Mouse (Mus musculus) lung, postnatal 0 days (tissue): ENCODE measurements at regions not wholly inside any gene's neighbourhood (a gene's known extent, or its start where the extent isn't known, plus 50 kb on each side); places are given as distances from the start of the nearest gene placed in this dataset.

Experiments used
- CTCF ChIP-seq: IDR thresholded peaks from 2 replicates; pipeline ENCODE4 v1.5.1; 2016; ENCODE audit warnings: antibody characterized with exemption, mild to moderate bottlenecking
- EP300 ChIP-seq: IDR thresholded peaks from 2 replicates; pipeline ENCODE4 v1.6.1; 2016; ENCODE audit warnings: antibody characterized with exemption, mild to moderate bottlenecking, control low read depth

- no peak for TF ChIP-seq CTCF
- TF ChIP-seq EP300, result no peak
Measured at GRCm38 (mm10) chr13:92931696-92932095, 87.1 kb downstream of the Mtx3 start.
